ENCODE assay signal across 7 mouse cellular contexts in genomic region chr3:122300983-122301919, GRCm38 (mm10). TPM values are rescaled to one million over a fixed set of nuclear protein-coding genes. Genes with fewer than 3 reads are reported as not detected.
DNase-seq lines count a peak whose midpoint lies in the region; ATAC-seq lines count a peak whose summit lies in the region.

No protein-coding gene starts in this region.

- H3K4me3 ChIP-seq in neural tube, embryonic 13.5 days = no peak overlapping the region

- no peaks in the 10 kb centered on the region for H3K36me3 ChIP-seq in neural tube, embryonic 13.5 days

- no peak overlapping the region for H3K4me2 ChIP-seq in neural tube, embryonic 13.5 days

- WGBS in neural tube, embryonic 13.5 days = 66% methylated on average over 9 of the region's 9 CpGs

- ATAC-seq in neural tube, embryonic 13.5 days (ENCODE audit: low read depth) = 0 out of 2 replicates have a peak, but pooled peaks have one; percentile 12
- peak; percentile 78 for ATAC-seq in megakaryocyte-erythroid progenitor cell, adult 5-6 weeks (replicated peaks; ENCODE audit: low FRiP score, low TSS enrichment, poor library complexity, severe bottlenecking)

- no peaks in the 10 kb centered on the region for H3K27me3 ChIP-seq in neural tube, embryonic 13.5 days

- no peak for DNase-seq in neural tube, embryonic 10.5 days (ENCODE audit: extremely low spot score, low spot score)
- DNase-seq in cerebellum, postnatal 25 days = peak; percentile 22 to 38
- peak; percentile 24 for DNase-seq in heart, postnatal 4 days
- DNase-seq in layer of hippocampus, postnatal 25 days (ENCODE audit: extremely low spot score in 1 of 2, low spot score in 1 of 2) = peak; percentile 35 to 57
- peak; percentile 19 to 52 for DNase-seq in thymus, postnatal 36 days

- H3K4me1 ChIP-seq in neural tube, embryonic 13.5 days (replicated peaks) = peaks cover 33% of the 10 kb centered on the region; the same call in 1 of the 2 replicates

- no peaks in the 10 kb centered on the region for H3K9me3 ChIP-seq in neural tube, embryonic 13.5 days

- H3K27ac ChIP-seq in neural tube, embryonic 13.5 days (replicated peaks) = peak overlapping the region; percentile 43; the same call in 1 of the 2 replicates

- 0 out of 2 replicates have a peak overlapping the region, but pooled peaks have one; percentile 1 for H3K9ac ChIP-seq in neural tube, embryonic 13.5 days

RNA-seq across cellular contexts. Expression of gene Bcar3, which starts 7.3 kb away (rescaled TPM):
- 9.1 and 9.4 TPM in 2 replicates for polyA plus RNA-seq in neural tube, embryonic 13.5 days (2015; fragmentation: Nextera tagmentation; extraction: Ambion mirVana)
- total RNA-seq in heart, postnatal 4 days (2021) = 1 to 10 TPM; 8.8 to 9.5 TPM
- 1 to 10 TPM; 8.4 to 9.3 TPM for total RNA-seq in layer of hippocampus, postnatal 25 days (2021)
- 0.84 TPM in 1 of 2 replicates, not detected in the other for total RNA-seq in megakaryocyte-erythroid progenitor cell, adult 5-6 weeks (2014; fragmentation: Nextera tagmentation)
- total RNA-seq in megakaryocyte-erythroid progenitor cell, adult 5-6 weeks (2017) = not detected in 2 replicates

RNA-seq across cellular contexts. Expression of gene Dnttip2, which starts 27.1 kb away (rescaled TPM):
- 56.6 and 61.0 TPM in 2 replicates for polyA plus RNA-seq in neural tube, embryonic 13.5 days (2015; fragmentation: Nextera tagmentation; extraction: Ambion mirVana)
- total RNA-seq in heart, postnatal 4 days (2021) = 10 to 100 TPM; 28.9 to 30.8 TPM
- total RNA-seq in layer of hippocampus, postnatal 25 days (2021) = 10 to 100 TPM; 30.8 to 35.0 TPM
- total RNA-seq in megakaryocyte-erythroid progenitor cell, adult 5-6 weeks (2014; fragmentation: Nextera tagmentation) = 87.8 and 97.9 TPM in 2 replicates
- 179 and 194 TPM in 2 replicates for total RNA-seq in megakaryocyte-erythroid progenitor cell, adult 5-6 weeks (2017)

RNA-seq across cellular contexts. Expression of gene Gclm, which starts 55.9 kb away (rescaled TPM):
- 41.2 and 48.4 TPM in 2 replicates for polyA plus RNA-seq in neural tube, embryonic 13.5 days (2015; fragmentation: Nextera tagmentation; extraction: Ambion mirVana)
- 10 to 100 TPM; 43.9 to 58.5 TPM for total RNA-seq in heart, postnatal 4 days (2021)
- total RNA-seq in layer of hippocampus, postnatal 25 days (2021) = 10 to 100 TPM; 65.5 to 95.4 TPM
- 293 and 359 TPM in 2 replicates for total RNA-seq in megakaryocyte-erythroid progenitor cell, adult 5-6 weeks (2014; fragmentation: Nextera tagmentation)
- 158 and 161 TPM in 2 replicates for total RNA-seq in megakaryocyte-erythroid progenitor cell, adult 5-6 weeks (2017)

Comparison
In these comparisons a context has a peak if more than half of its experiments do, and no peak if none do; other contexts are left out.
1. RNA of gene Bcar3, which starts 7.3 kb away (total RNA-seq): 8.8 to 9.5 TPM in heart, postnatal 4 days and 8.4 to 9.3 TPM in layer of hippocampus, postnatal 25 days; 0.84 TPM in megakaryocyte-erythroid progenitor cell, adult 5-6 weeks; every median in the first group is over 4 times any median in the second.